Mouse (Mus musculus): ENCODE measurements around the gene Nfia.

- TF ChIP-seq POLR2A (IDR thresholded peaks at IDR 0.05; ENCODE audit: control insufficient read depth, low read depth, low read length) (no peak), CTCF (IDR thresholded peaks at IDR 0.05; ENCODE audit: control insufficient read depth, insufficient read depth, insufficient replicate concordance, low read depth, low read length) (no peak)
Measured at GRCm38 (mm10) chr4:97795957-97796356, 23.4 kb downstream of the Nfia start.
